Mouse (Mus musculus): Measurements from ENCODE around the gene Cisd2. TPM values are rescaled to one million over a fixed set of nuclear protein-coding genes. Genes with fewer than 3 reads are reported as not detected.

Gene Cisd2
- polyA plus RNA-seq, 1 experiment from 2014 or later, result 66.8 TPM

- Histone ChIP-seq H3K36me3 (peaks cover 18% of the 10 kb centered on the region), H3K9ac (no peak overlapping the region), H3K9me3 (no peaks in the 10 kb centered on the region), H3K4me3 (no peak overlapping the region), H3K27ac (replicated peaks) (no peak overlapping the region), H3K4me2 (no peak overlapping the region), H3K27me3 (no peaks in the 10 kb centered on the region), H3K4me1 (replicated peaks) (0 out of 2 replicates have a peak, but pooled peaks cover 2% of the 10 kb centered on the region)
- 88% methylated on average over 8 of the region's 9 CpGs for WGBS
- ATAC-seq (ENCODE audit: low FRiP score, low read depth), result no peak
These were observed 16.4 kb downstream of the Cisd2 start for GRCm38 (mm10) chr3:135407351-135407750.

DNA sequence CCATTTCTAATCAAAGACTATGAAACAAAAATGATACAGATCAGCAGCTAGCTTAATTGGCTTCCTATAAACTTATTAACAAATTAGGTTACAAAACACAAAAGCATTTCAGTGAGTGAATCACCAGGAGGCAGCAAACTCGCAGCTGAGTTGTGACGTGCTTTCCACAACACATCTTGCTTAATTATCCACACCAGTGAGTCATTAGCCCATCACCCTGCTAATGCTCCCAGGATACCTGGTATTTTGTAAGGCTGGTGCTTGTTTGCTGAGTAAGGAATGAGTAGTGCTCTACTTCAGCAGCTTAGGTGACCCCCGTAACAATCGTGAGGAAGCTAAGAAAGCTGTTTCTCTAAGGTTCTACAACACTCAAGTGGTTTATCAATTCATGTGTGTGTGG is 19.1 kb downstream of the Cisd2 start:
- Histone ChIP-seq H3K27me3 (no peaks in the 10 kb centered on the region), H3K9me3 (no peaks in the 10 kb centered on the region), H3K4me1 (replicated peaks) (0 out of 2 replicates have a peak, but pooled peaks cover 3% of the 10 kb centered on the region), H3K9ac (no peak overlapping the region), H3K27ac (replicated peaks) (no peak overlapping the region), H3K36me3 (peaks cover 18% of the 10 kb centered on the region), H3K4me2 (no peak overlapping the region), H3K4me3 (no peak overlapping the region)
- no peak for ATAC-seq (ENCODE audit: low FRiP score, low read depth)
- whole genome bisulfite sequencing, result 68% methylated on average over 4 of the region's 4 CpGs

DNA sequence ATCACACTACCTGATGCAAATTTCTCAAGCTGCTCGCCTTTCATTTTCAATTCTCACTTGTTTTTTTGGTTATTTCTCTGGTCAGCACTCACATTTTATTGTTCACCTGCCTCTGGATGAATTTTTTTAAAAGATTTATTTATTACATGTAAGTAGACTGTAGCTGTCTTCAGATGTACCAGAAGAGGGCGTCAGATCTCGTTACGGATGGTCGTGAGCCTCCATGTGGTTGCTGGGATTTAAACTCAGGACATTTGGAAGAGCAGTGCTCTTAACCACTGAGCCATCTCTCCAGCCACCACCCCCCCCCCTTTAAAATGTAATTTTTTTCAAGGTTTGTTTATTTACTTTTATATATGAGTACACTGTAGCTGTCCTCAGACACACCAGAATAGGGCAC is 19.9 kb downstream of the Cisd2 start:
- H3K4me2 ChIP-seq, result no peak overlapping the region
- WGBS, result 78% methylated on average over 5 of the region's 5 CpGs

GRCm38 (mm10) chr3:135403211-135403610 is 20.5 kb downstream of the Cisd2 start:
- no peak for ATAC-seq (ENCODE audit: low FRiP score, low read depth)
- Histone ChIP-seq H3K27ac (replicated peaks) (no peak overlapping the region), H3K4me3 (no peak overlapping the region), H3K27me3 (no peaks in the 10 kb centered on the region), H3K9me3 (no peaks in the 10 kb centered on the region), H3K4me1 (replicated peaks) (0 out of 2 replicates have a peak, but pooled peaks cover 3% of the 10 kb centered on the region), H3K36me3 (peaks cover 14% of the 10 kb centered on the region; the same call in 1 of the 2 replicates), H3K4me2 (no peak overlapping the region), H3K9ac (no peak overlapping the region)
- 81% methylated on average over 9 of the region's 9 CpGs for WGBS

More for the DNA sequence above, 19.9 kb downstream of the Cisd2 start:
- 0 out of 2 replicates have a peak, but pooled peaks cover 3% of the 10 kb centered on the region for H3K4me1 ChIP-seq (replicated peaks)
- no peak for ATAC-seq (ENCODE audit: low FRiP score, low read depth)
- no peaks in the 10 kb centered on the region for H3K27me3 ChIP-seq
- H3K9me3 ChIP-seq, result no peaks in the 10 kb centered on the region
- H3K27ac ChIP-seq (replicated peaks), result no peak overlapping the region
- no peak overlapping the region for H3K4me3 ChIP-seq
- no peak overlapping the region for H3K9ac ChIP-seq
- peaks cover 17% of the 10 kb centered on the region for H3K36me3 ChIP-seq

DNA sequence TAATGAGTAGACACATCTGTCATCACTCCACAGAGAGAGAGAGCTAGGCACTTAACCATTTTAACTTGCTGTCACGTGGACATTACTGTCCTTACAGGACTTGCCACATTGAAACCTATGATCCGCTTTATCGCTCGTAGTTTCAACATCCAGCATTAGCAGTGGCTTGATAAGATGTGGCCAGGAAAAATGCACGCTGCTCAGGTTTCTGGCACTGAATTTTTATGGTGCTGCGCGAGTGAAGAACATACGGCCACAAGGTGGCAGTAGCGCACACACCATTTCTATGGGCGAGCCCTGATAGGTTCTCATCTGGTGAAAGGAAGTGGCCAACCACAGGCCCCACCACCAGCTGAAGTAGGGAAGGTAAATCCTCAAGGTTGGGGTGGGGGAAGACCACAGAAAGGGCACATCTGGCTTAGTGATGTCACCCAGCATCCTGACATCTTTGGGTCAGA is 21.5 kb downstream of the Cisd2 start:
- Histone ChIP-seq H3K27ac (replicated peaks) (no peak overlapping the region), H3K4me2 (no peak overlapping the region), H3K27me3 (no peaks in the 10 kb centered on the region), H3K9ac (no peak overlapping the region), H3K4me1 (replicated peaks) (0 out of 2 replicates have a peak, but pooled peaks cover 3% of the 10 kb centered on the region), H3K36me3 (peaks cover 14% of the 10 kb centered on the region; the same call in 1 of the 2 replicates), H3K4me3 (no peak overlapping the region), H3K9me3 (no peaks in the 10 kb centered on the region)
- ATAC-seq (ENCODE audit: low FRiP score, low read depth), result peak; percentile 77
- 16% methylated on average over 10 of the region's 10 CpGs for WGBS

- no peaks in the 10 kb centered on the region for H3K4me1 ChIP-seq (replicated peaks)
- no peak overlapping the region for H3K4me3 ChIP-seq
- H3K4me2 ChIP-seq, result no peak overlapping the region
These were observed 26.6 kb downstream of the Cisd2 start for GRCm38 (mm10) chr3:135397112-135397511.

DNA sequence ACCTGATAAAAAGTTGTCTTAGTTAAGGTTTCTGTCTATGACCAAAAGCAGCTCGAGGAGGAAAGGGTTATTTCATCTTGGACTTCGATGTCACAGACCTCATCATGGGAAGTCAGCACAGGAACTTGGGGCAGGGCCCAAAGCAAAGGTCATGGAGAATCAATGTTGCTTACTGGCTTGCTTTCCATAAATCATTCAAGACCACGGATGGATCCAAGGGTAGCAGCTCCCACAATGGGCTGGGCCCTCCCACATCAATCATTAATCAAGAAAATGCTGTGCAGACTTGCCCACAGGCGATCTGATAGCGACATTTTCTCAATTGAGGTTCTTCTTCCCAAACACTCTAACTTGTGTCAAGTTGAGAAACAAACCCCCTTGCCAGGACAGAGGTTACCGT is 27.6 kb downstream of the Cisd2 start:
- H3K9ac ChIP-seq, result no peak overlapping the region
- H3K4me3 ChIP-seq, result no peak overlapping the region
- H3K4me1 ChIP-seq (replicated peaks), result no peaks in the 10 kb centered on the region
- no peak overlapping the region for H3K4me2 ChIP-seq
- no peak overlapping the region for H3K27ac ChIP-seq (replicated peaks)
- ATAC-seq (ENCODE audit: low FRiP score, low read depth), result no peak
- H3K9me3 ChIP-seq, result no peaks in the 10 kb centered on the region
- H3K36me3 ChIP-seq, result no peaks in the 10 kb centered on the region
- H3K27me3 ChIP-seq, result no peaks in the 10 kb centered on the region
- WGBS, result 42% methylated on average over 6 of the region's 6 CpGs

More at GRCm38 (mm10) chr3:135397112-135397511, 26.6 kb downstream of the Cisd2 start:
- ATAC-seq (ENCODE audit: low FRiP score, low read depth), result no peak
- H3K27ac ChIP-seq (replicated peaks), result no peak overlapping the region
- no peaks in the 10 kb centered on the region for H3K27me3 ChIP-seq
- H3K9me3 ChIP-seq, result no peaks in the 10 kb centered on the region
- no peak overlapping the region for H3K9ac ChIP-seq
- no peaks in the 10 kb centered on the region for H3K36me3 ChIP-seq

DNA sequence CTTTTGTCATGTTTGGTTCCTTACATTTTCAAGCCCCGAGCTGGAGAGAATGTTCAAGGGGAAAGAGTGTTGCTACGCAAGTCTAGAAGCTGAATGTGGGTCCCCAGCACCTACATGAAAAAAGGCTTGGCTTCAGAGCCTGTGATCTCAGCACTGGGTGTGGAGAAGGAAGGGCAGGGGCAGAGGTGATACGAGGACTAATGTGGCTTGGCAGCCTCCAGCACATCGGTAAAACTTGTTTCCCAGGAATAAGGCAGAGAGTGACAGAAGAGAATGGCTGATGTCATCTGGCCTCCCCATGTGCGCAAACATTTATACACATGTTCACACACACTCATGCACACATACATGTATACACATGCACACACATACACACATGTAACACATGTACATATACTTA is 28.6 kb downstream of the Cisd2 start:
- ATAC-seq (ENCODE audit: low FRiP score, low read depth), result no peak
- no peaks in the 10 kb centered on the region for H3K36me3 ChIP-seq
- WGBS, result 85% methylated on average over 5 of the region's 5 CpGs
- no peaks in the 10 kb centered on the region for H3K9me3 ChIP-seq
- H3K27me3 ChIP-seq, result no peaks in the 10 kb centered on the region
- no peaks in the 10 kb centered on the region for H3K4me1 ChIP-seq (replicated peaks)
- no peak overlapping the region for H3K4me3 ChIP-seq
- H3K4me2 ChIP-seq, result no peak overlapping the region
- H3K9ac ChIP-seq, result no peak overlapping the region
- no peak overlapping the region for H3K27ac ChIP-seq (replicated peaks)

DNA sequence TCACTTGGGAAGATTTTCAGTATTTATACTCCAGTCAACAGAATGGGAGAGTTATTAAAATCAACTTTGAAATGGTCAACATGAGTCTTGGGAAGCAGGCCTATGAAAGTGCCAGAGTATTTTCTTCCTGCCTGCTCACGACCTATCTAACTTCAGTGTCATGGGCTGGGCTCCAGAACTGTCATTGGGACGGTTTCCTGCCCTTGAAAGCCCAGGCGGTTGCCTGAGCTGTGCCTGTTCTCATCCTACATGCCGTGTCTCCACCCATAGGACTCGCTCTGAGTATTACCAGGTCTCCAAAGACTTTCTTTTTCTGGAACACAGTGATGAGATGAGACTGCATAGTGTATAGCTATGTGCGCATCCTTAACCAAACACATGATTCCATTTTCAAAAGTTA is 30.5 kb downstream of the Cisd2 start:
- no peak for ATAC-seq (ENCODE audit: low FRiP score, low read depth)
- H3K36me3 ChIP-seq, result no peaks in the 10 kb centered on the region
- no peaks in the 10 kb centered on the region for H3K27me3 ChIP-seq
- no peak overlapping the region for H3K27ac ChIP-seq (replicated peaks)
- H3K9me3 ChIP-seq, result no peaks in the 10 kb centered on the region
- WGBS, result 78% methylated on average over 6 of the region's 6 CpGs
- no peak overlapping the region for H3K4me3 ChIP-seq
- no peaks in the 10 kb centered on the region for H3K4me1 ChIP-seq (replicated peaks)
- no peak overlapping the region for H3K9ac ChIP-seq
- no peak overlapping the region for H3K4me2 ChIP-seq

GRCm38 (mm10) chr3:135379868-135380267 is 43.9 kb downstream of the Cisd2 start:
- Histone ChIP-seq H3K4me3 (no peak overlapping the region), H3K9me3 (no peaks in the 10 kb centered on the region), H3K9ac (no peak overlapping the region), H3K4me2 (no peak overlapping the region), H3K27me3 (no peaks in the 10 kb centered on the region), H3K4me1 (replicated peaks) (no peaks in the 10 kb centered on the region), H3K36me3 (no peaks in the 10 kb centered on the region), H3K27ac (replicated peaks) (no peak overlapping the region)
- 96% methylated on average over 4 of the region's 4 CpGs for WGBS
- ATAC-seq (ENCODE audit: low FRiP score, low read depth), result no peak

- 87% methylated on average over 10 of the region's 10 CpGs for WGBS
- H3K4me1 ChIP-seq (replicated peaks), result no peaks in the 10 kb centered on the region
- ATAC-seq (ENCODE audit: low FRiP score, low read depth), result no peak
- H3K4me2 ChIP-seq, result no peak overlapping the region
- H3K27me3 ChIP-seq, result no peaks in the 10 kb centered on the region
- no peaks in the 10 kb centered on the region for H3K9me3 ChIP-seq
- no peak overlapping the region for H3K4me3 ChIP-seq
- H3K27ac ChIP-seq (replicated peaks), result no peak overlapping the region
- H3K9ac ChIP-seq, result no peak overlapping the region
- H3K36me3 ChIP-seq, result no peaks in the 10 kb centered on the region
These were observed 46.3 kb downstream of the Cisd2 start for GRCm38 (mm10) chr3:135377445-135377844.

DNA sequence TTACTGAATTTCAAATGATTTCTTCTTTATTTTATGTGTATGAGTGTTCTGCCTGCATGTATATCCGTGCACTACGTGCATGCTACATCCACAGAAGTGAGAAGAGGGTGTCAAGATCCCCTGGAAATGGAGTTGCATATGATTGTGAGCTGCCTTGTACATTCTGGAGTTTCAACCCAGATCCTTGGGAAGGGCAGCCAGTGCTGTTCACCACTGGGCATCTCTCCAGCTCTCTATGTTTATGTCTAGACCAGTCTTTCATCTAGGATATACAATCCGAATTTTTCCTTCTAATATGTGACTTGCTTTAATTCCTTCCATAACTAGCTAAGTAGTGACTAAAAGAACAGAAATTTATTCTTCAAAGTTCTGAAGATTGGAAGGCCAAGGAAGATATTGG is 47.9 kb downstream of the Cisd2 start:
- WGBS, result 86% methylated on average over 3 of the region's 3 CpGs
- no peak for ATAC-seq (ENCODE audit: low FRiP score, low read depth)
- H3K27ac ChIP-seq (replicated peaks), result no peak overlapping the region

GRCm38 (mm10) chr3:135357394-135357793 is 66.3 kb downstream of the Cisd2 start:
- Histone ChIP-seq H3K9ac (no peak overlapping the region), H3K27me3 (no peaks in the 10 kb centered on the region), H3K27ac (replicated peaks) (no peak overlapping the region), H3K9me3 (no peaks in the 10 kb centered on the region), H3K36me3 (no peaks in the 10 kb centered on the region), H3K4me1 (replicated peaks) (no peaks in the 10 kb centered on the region), H3K4me3 (no peak overlapping the region), H3K4me2 (no peak overlapping the region)
- ATAC-seq (ENCODE audit: low FRiP score, low read depth), result no peak
- WGBS, result 92% methylated on average over 4 of the region's 4 CpGs

More for the DNA sequence above, 47.9 kb downstream of the Cisd2 start:
- no peak overlapping the region for H3K4me2 ChIP-seq
- H3K9me3 ChIP-seq, result no peaks in the 10 kb centered on the region
- H3K4me1 ChIP-seq (replicated peaks), result no peaks in the 10 kb centered on the region
- no peaks in the 10 kb centered on the region for H3K27me3 ChIP-seq
- H3K36me3 ChIP-seq, result no peaks in the 10 kb centered on the region
- H3K9ac ChIP-seq, result no peak overlapping the region
- no peak overlapping the region for H3K4me3 ChIP-seq
